Mouse (Mus musculus) forebrain, embryonic 16.5 days (tissue): Measurements from ENCODE around the gene Olfr465-ps1. TPM values are rescaled to one million over a fixed set of nuclear protein-coding genes. Genes with fewer than 3 reads are reported as not detected.
A peak's percentile ranks its signal among the peaks of the same experiment; 100 is the strongest.

Source experiments
- ATAC-seq: fragments of 200-750 bp; cut with Nextera tagmentation; 2 replicates; pipeline ENCODE4 v1.8.0; 2017; ENCODE audit warnings: mild to moderate bottlenecking, moderate library complexity
- H3K27ac ChIP-seq: fragments of 300-500 bp; sonication (generic); 2 replicates; pipeline ENCODE4 v1.5.1; 2014; ENCODE audit warnings: low read length, control low read depth
- H3K27me3 ChIP-seq: fragments of 300-500 bp; sonication (generic); replicated peaks from 2 replicates; pipeline ENCODE4 v1.6.1; 2014; ENCODE audit warnings: low read length; ENCODE audit not compliant: control insufficient read depth, insufficient read depth
- H3K36me3 ChIP-seq: fragments of 300-500 bp; sonication (generic); 2 replicates; pipeline ENCODE4 v1.6.1; 2014; ENCODE audit not compliant: control insufficient read depth, insufficient read depth
- H3K4me1 ChIP-seq: fragments of 300-500 bp; sonication (generic); replicated peaks from 2 replicates; pipeline ENCODE4 v1.6.1; 2014; ENCODE audit warnings: low read length; ENCODE audit not compliant: control insufficient read depth, insufficient read depth
- H3K4me2 ChIP-seq: fragments of 300-500 bp; sonication (generic); 2 replicates; pipeline ENCODE4 v1.6.1; 2014; ENCODE audit warnings: mild to moderate bottlenecking, low read length, control low read depth
- H3K4me3 ChIP-seq: fragments of 300-500 bp; sonication (generic); replicated peaks from 2 replicates; pipeline ENCODE4 v1.5.1; 2014; ENCODE audit warnings: mild to moderate bottlenecking, low read length, control low read depth
- H3K9ac ChIP-seq: fragments of 300-500 bp; sonication (generic); replicated peaks from 2 replicates; pipeline ENCODE4 v1.6.1; 2014; ENCODE audit warnings: low read depth, low read length, control low read depth
- H3K9me3 ChIP-seq: fragments of 300-500 bp; sonication (generic); 2 replicates; pipeline ENCODE4 v1.6.1; 2016; ENCODE audit warnings: low read length; ENCODE audit not compliant: control insufficient read depth
- WGBS: fragments of 180-500 bp; shearing (Covaris S2); extraction: QIAGEN DNeasy Blood & Tissue Kit; methylation state at CpG from one replicate; pipeline ENCODE4 v1.1.7; 2014; 5-methylcytosine and 5-hydroxymethylcytosine counted together
- polyA plus RNA-seq: library from polyadenylated mRNA; unstranded; fragments of >200 nt; fragmentation: Nextera tagmentation; extraction: Ambion mirVana; gene quantifications from 2 replicates; pipeline ENCODE4 v1.2.1, GENCODE M21; 2015

The Olfr465-ps1 gene
- polyA plus RNA-seq, 1 experiment from 2014 or later: not detected

GRCm38 (mm10) chr13:65122111-65122510 lies 15.8 kb upstream of the Olfr465-ps1 start:
- H3K27me3 ChIP-seq: no peaks in the 10 kb centered on the region

GRCm38 (mm10) chr13:65127063-65127847 lies 10.6 kb upstream of the Olfr465-ps1 start:
- no peak overlapping the region for H3K4me2 ChIP-seq
- ATAC-seq: no peak
- no peaks in the 10 kb centered on the region for H3K4me1 ChIP-seq
- no peaks in the 10 kb centered on the region for H3K9me3 ChIP-seq
- H3K27ac ChIP-seq: no peak overlapping the region
- H3K36me3 ChIP-seq: no peaks in the 10 kb centered on the region
- no peak overlapping the region for H3K4me3 ChIP-seq
- whole genome bisulfite sequencing: 71% methylated on average over 3 of the region's 3 CpGs
- no peak overlapping the region for H3K9ac ChIP-seq
- no peaks in the 10 kb centered on the region for H3K27me3 ChIP-seq

More at GRCm38 (mm10) chr13:65122111-65122510, 15.8 kb upstream of the Olfr465-ps1 start:
- no peak overlapping the region for H3K4me2 ChIP-seq
- no peaks in the 10 kb centered on the region for H3K9me3 ChIP-seq
- no peaks in the 10 kb centered on the region for H3K4me1 ChIP-seq
- H3K9ac ChIP-seq: no peak overlapping the region
- H3K36me3 ChIP-seq: no peaks in the 10 kb centered on the region
- ATAC-seq: no peak
- WGBS: 80% methylated on average over 1 of the region's 1 CpGs
- no peak overlapping the region for H3K27ac ChIP-seq
- no peak overlapping the region for H3K4me3 ChIP-seq

DNA sequence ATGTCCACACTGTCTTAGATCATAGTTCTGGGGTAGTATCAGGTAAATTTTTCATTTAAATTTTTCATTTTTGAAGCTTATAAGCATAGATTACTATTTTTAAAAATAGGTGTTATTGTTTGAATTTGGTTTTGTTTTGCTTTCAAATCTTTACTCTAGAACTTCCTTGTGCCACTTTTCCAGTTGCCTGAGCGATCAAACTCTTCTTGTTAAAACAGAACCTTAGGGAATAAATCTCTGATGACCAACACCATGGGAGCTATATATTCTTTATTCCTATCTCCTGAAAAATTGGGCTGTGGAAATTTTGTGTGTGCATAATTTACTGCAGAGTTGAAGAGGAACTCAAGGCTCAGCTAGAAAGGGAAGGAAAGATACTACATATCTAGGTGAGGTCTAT lies 12.1 kb downstream of the Olfr465-ps1 start, which contains the start of gene Olfr466:
TSS of gene Olfr466 (plus strand) at position 301 of the 400 bp plus-strand sequence.
- no peaks in the 10 kb centered on the region for H3K9me3 ChIP-seq
- no peak within 1 kb of the TSS for H3K9ac ChIP-seq
- H3K4me3 ChIP-seq: no peak within 1 kb of the TSS
- no peaks in the 10 kb centered on the region for H3K27me3 ChIP-seq
- no peak within 1 kb of the TSS for H3K4me2 ChIP-seq
- H3K27ac ChIP-seq: no peak within 1 kb of the TSS
- H3K4me1 ChIP-seq: no peaks in the 10 kb centered on the region
- no peak for ATAC-seq
- H3K36me3 ChIP-seq: no peaks in the 10 kb centered on the region
- WGBS: 79% methylated on average over 1 of the region's 1 CpGs

- Histone ChIP-seq H3K27me3 (no peaks in the 10 kb centered on the region), H3K27ac (no peak overlapping the region), H3K9ac (no peak overlapping the region), H3K4me3 (no peak overlapping the region), H3K9me3 (no peaks in the 10 kb centered on the region), H3K36me3 (no peaks in the 10 kb centered on the region), H3K4me1 (0 out of 2 replicates have a peak, but pooled peaks cover 2% of the 10 kb centered on the region), H3K4me2 (no peak overlapping the region)
- WGBS: 85% methylated on average over 3 of the region's 3 CpGs
- no peak for ATAC-seq
Measured at GRCm38 (mm10) chr13:65174102-65174501, 36.2 kb downstream of the Olfr465-ps1 start.

DNA sequence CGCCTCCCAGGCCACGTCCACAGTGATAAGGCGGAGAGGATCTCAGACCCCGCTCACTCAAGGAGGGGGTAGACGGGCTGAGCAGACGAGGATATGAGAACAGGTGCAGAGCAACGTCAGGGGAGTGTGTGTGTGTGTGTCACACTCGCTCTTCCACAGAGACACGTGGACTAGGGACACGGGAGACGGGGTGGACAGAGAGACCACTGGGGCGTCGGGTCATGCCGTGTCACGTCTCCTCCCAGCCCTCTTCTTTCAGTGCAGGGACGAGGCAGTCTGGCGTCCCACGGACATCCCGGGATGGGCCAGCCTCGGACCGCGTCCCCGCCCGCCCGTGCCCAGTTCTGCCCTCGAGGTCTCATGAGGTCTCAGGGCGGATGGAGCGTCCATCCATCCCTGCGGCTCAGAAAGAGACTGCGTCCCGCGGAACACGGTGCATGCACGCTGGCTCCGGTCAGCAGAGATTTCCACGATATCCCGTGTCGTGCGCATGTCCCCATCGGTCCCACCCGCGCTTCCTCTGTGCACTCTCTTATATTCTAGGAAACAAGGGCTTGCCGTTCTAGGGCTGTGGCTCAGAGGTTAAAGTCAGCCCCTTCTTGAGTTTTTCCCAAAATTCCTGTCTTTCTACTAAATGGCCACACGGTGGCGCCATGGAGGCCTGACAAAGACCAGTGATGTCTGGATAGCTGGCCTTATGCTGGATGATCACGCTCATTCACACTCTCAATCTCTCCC lies 38.0 kb downstream of the Olfr465-ps1 start:
- Histone ChIP-seq H3K4me3 (peak overlapping the region; percentile 34), H3K27me3 (no peaks in the 10 kb centered on the region), H3K36me3 (no peaks in the 10 kb centered on the region), H3K4me1 (0 out of 2 replicates have a peak, but pooled peaks cover 2% of the 10 kb centered on the region), H3K9me3 (no peaks in the 10 kb centered on the region), H3K9ac (peak overlapping the region; percentile 36; the same call in 1 of the 2 replicates), H3K4me2 (peak overlapping the region; percentile 51), H3K27ac (no peak overlapping the region)
- 27% methylated on average over 43 of the region's 46 CpGs for WGBS
- ATAC-seq: peak; percentile 50; the same call in 1 of the 2 replicates

- Histone ChIP-seq H3K9ac (no peak overlapping the region), H3K4me3 (no peak overlapping the region), H3K36me3 (no peaks in the 10 kb centered on the region), H3K4me2 (no peak overlapping the region), H3K27ac (no peak overlapping the region), H3K9me3 (no peaks in the 10 kb centered on the region), H3K4me1 (0 out of 2 replicates have a peak, but pooled peaks cover 2% of the 10 kb centered on the region), H3K27me3 (no peaks in the 10 kb centered on the region)
- 64% methylated on average over 15 of the region's 15 CpGs for WGBS
- no peak for ATAC-seq
Measured at GRCm38 (mm10) chr13:65176472-65177091, 38.7 kb downstream of the Olfr465-ps1 start.

Other genes with a start within 250 kb of the Olfr465-ps1 start
- 4.2 and 4.6 TPM in 2 replicates for gene Cntnap3, start 234.1 kb upstream of the Olfr465-ps1 start, polyA plus RNA-seq
- gene Spata31, start 220.7 kb upstream of the Olfr465-ps1 start, polyA plus RNA-seq: not detected in 2 replicates
- not detected in 2 replicates for gene Spata31d1c, start 105.0 kb upstream of the Olfr465-ps1 start, polyA plus RNA-seq
- gene Prss47, start 85.3 kb upstream of the Olfr465-ps1 start, polyA plus RNA-seq: not detected in 2 replicates
- gene Mfsd14b, start 25.1 kb upstream of the Olfr465-ps1 start, polyA plus RNA-seq: 33.5 and 40.0 TPM in 2 replicates
- gene Olfr466, start 12.2 kb downstream of the Olfr465-ps1 start, polyA plus RNA-seq: not detected in 2 replicates
- not detected in 2 replicates for gene Nlrp4f, start 67.9 kb downstream of the Olfr465-ps1 start, polyA plus RNA-seq
- gene Gm10775, start 121.5 kb downstream of the Olfr465-ps1 start, polyA plus RNA-seq: not detected in 2 replicates
- 20.5 and 21.2 TPM in 2 replicates for gene Zfp369, start 140.7 kb downstream of the Olfr465-ps1 start, polyA plus RNA-seq